Mouse (Mus musculus): Measurements from ENCODE around the gene Mob3c. TPM values are rescaled to one million over a fixed set of nuclear protein-coding genes. Genes with fewer than 3 reads are reported as not detected.
A peak's percentile ranks its signal among the peaks of the same experiment; 100 is the strongest.

Gene Mob3c
- polyA plus RNA-seq, 1 experiment from 2014 or later: 13.6 TPM

DNA sequence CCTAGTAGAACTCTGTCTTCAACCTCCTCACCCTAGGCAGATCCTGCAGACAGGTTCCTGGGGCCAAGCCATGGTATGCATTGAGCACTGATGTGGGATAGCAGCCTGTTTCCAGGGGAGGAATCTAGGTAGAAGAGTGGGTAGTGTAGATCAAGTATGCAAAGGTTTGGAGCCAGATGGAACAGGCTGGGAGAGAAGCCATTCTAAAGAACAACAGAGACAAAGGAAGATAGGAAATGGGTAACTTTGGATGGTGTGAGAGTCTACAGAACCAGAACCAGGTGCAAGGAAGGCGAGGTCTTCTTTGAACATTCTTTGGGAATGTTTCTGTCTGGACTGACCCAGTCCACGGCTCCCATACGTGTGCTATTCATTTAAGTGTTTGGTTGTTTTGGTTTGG is 826 bp upstream of the Mob3c start:
- H3K9ac ChIP-seq (ENCODE audit: low read depth, low read length): no peak overlapping the region
- H3K4me2 ChIP-seq (replicated peaks; ENCODE audit: low read depth): no peak overlapping the region; the same call in 1 of the 2 replicates
- TF ChIP-seq CTCF (IDR thresholded peaks at IDR 0.05; ENCODE audit: low read depth): no peak
- peaks cover 12% of the 10 kb centered on the region for H3K36me3 ChIP-seq (ENCODE audit: control insufficient read depth, insufficient read depth)
- ATAC-seq: no peak
- no peaks in the 10 kb centered on the region for H3K9me3 ChIP-seq (ENCODE audit: control insufficient read depth)
- H3K4me3 ChIP-seq (ENCODE audit: low read depth, low read length): no peak overlapping the region
- H3K27ac ChIP-seq (ENCODE audit: low read depth, low read length): no peak overlapping the region
- H3K4me1 ChIP-seq (replicated peaks; ENCODE audit: control insufficient read depth, insufficient read depth, low read length): peaks cover 15% of the 10 kb centered on the region
- WGBS: 61% methylated on average over 3 of the region's 3 CpGs
- no peaks in the 10 kb centered on the region for H3K27me3 ChIP-seq (replicated peaks; ENCODE audit: control insufficient read depth, insufficient read depth, low read length)

- no peak for ATAC-seq
- Histone ChIP-seq H3K27ac (ENCODE audit: low read depth, low read length) (peak overlapping the region; percentile 97), H3K9me3 (ENCODE audit: control insufficient read depth) (no peaks in the 10 kb centered on the region), H3K4me2 (replicated peaks; ENCODE audit: low read depth) (peak overlapping the region; percentile 78), H3K27me3 (replicated peaks; ENCODE audit: control insufficient read depth, insufficient read depth, low read length) (no peaks in the 10 kb centered on the region), H3K36me3 (ENCODE audit: control insufficient read depth, insufficient read depth) (peaks cover 17% of the 10 kb centered on the region), H3K4me3 (ENCODE audit: low read depth, low read length) (peak overlapping the region; percentile 80), H3K9ac (ENCODE audit: low read depth, low read length) (peak overlapping the region; percentile 85), H3K4me1 (replicated peaks; ENCODE audit: control insufficient read depth, insufficient read depth, low read length) (peaks cover 15% of the 10 kb centered on the region)
- peak; percentile 25; the same call in 1 of the 2 replicates for TF ChIP-seq CTCF (IDR thresholded peaks at IDR 0.05; ENCODE audit: low read depth)
- WGBS: 7% methylated on average over 4 of the region's 4 CpGs
Measured at GRCm38 (mm10) chr4:115827535-115827887, 381 bp upstream of the Mob3c start.

DNA sequence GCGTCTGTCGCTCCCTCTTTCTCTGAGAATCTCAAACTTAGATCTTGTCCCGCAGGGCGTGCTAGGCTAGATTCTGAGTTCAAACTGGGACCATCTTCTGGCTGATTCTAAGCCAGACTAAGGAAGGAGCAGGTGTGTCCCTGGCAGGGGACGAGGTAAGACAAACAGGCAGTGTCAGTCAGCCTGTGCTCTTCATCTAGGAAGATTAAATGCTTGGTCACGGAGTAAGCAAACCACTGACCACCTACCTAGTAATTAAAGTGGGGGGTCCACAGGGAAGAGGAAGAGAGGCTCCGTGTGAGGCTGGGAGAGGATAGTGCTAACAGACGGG is 645 bp downstream of the Mob3c start:
- Histone ChIP-seq H3K9me3 (ENCODE audit: control insufficient read depth) (no peaks in the 10 kb centered on the region), H3K36me3 (ENCODE audit: control insufficient read depth, insufficient read depth) (peaks cover 27% of the 10 kb centered on the region), H3K9ac (ENCODE audit: low read depth, low read length) (peak overlapping the region; percentile 85; the same call in 1 of the 2 replicates), H3K4me2 (replicated peaks; ENCODE audit: low read depth) (peak overlapping the region; percentile 78), H3K27ac (ENCODE audit: low read depth, low read length) (peak overlapping the region; percentile 97; the same call in 1 of the 2 replicates), H3K4me3 (ENCODE audit: low read depth, low read length) (peak overlapping the region; percentile 80), H3K27me3 (replicated peaks; ENCODE audit: control insufficient read depth, insufficient read depth, low read length) (no peaks in the 10 kb centered on the region), H3K4me1 (replicated peaks; ENCODE audit: control insufficient read depth, insufficient read depth, low read length) (peaks cover 10% of the 10 kb centered on the region)
- ATAC-seq: 0 out of 2 replicates have a peak, but pooled peaks have one; percentile 0
- WGBS: 7% methylated on average over 8 of the region's 8 CpGs
- TF ChIP-seq CTCF (IDR thresholded peaks at IDR 0.05; ENCODE audit: low read depth): no peak

- H3K4me2 ChIP-seq (replicated peaks; ENCODE audit: low read depth): peak overlapping the region; percentile 78; the same call in 1 of the 2 replicates
- no peak overlapping the region for H3K4me3 ChIP-seq (ENCODE audit: low read depth, low read length)
- no peaks in the 10 kb centered on the region for H3K27me3 ChIP-seq (replicated peaks; ENCODE audit: control insufficient read depth, insufficient read depth, low read length)
- no peak overlapping the region for H3K9ac ChIP-seq (ENCODE audit: low read depth, low read length)
- peaks cover 45% of the 10 kb centered on the region for H3K36me3 ChIP-seq (ENCODE audit: control insufficient read depth, insufficient read depth)
- H3K9me3 ChIP-seq (ENCODE audit: control insufficient read depth): no peaks in the 10 kb centered on the region
- ATAC-seq: no peak
- peaks cover 6% of the 10 kb centered on the region for H3K4me1 ChIP-seq (replicated peaks; ENCODE audit: control insufficient read depth, insufficient read depth, low read length)
- no peak overlapping the region for H3K27ac ChIP-seq (ENCODE audit: low read depth, low read length)
- no peak for TF ChIP-seq CTCF (IDR thresholded peaks at IDR 0.05; ENCODE audit: low read depth)
- WGBS: 62% methylated on average over 5 of the region's 5 CpGs
Measured at GRCm38 (mm10) chr4:115830491-115830890, 2.6 kb downstream of the Mob3c start.

DNA sequence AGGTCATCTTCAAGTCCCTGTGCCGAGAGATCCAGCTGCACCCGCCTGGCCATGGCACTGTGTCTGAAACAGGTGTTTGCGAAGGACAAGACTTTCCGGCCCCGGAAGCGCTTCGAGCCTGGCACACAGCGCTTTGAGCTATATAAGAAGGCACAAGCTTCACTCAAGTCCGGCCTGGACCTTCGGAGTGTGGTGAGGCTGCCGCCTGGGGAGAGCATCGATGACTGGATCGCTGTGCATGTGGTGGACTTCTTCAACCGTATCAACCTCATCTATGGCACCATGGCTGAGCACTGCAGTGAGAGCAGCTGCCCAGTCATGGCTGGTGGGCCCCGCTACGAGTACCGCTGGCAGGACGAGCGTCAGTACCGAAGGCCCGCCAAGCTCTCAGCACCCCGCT is 3.3 kb downstream of the Mob3c start:
- no peak overlapping the region for H3K27ac ChIP-seq (ENCODE audit: low read depth, low read length)
- H3K36me3 ChIP-seq (ENCODE audit: control insufficient read depth, insufficient read depth): peaks cover 52% of the 10 kb centered on the region
- H3K4me2 ChIP-seq (replicated peaks; ENCODE audit: low read depth): no peak overlapping the region
- no peak overlapping the region for H3K9ac ChIP-seq (ENCODE audit: low read depth, low read length)
- no peaks in the 10 kb centered on the region for H3K27me3 ChIP-seq (replicated peaks; ENCODE audit: control insufficient read depth, insufficient read depth, low read length)
- ATAC-seq: no peak
- H3K4me3 ChIP-seq (ENCODE audit: low read depth, low read length): no peak overlapping the region
- TF ChIP-seq CTCF (IDR thresholded peaks at IDR 0.05; ENCODE audit: low read depth): no peak
- WGBS: 97% methylated on average over 22 of the region's 22 CpGs
- peaks cover 6% of the 10 kb centered on the region for H3K4me1 ChIP-seq (replicated peaks; ENCODE audit: control insufficient read depth, insufficient read depth, low read length)
- no peaks in the 10 kb centered on the region for H3K9me3 ChIP-seq (ENCODE audit: control insufficient read depth)

GRCm38 (mm10) chr4:115832040-115832439 is 4.1 kb downstream of the Mob3c start:
- no peak overlapping the region for H3K9ac ChIP-seq (ENCODE audit: low read depth, low read length)
- no peaks in the 10 kb centered on the region for H3K27me3 ChIP-seq (replicated peaks; ENCODE audit: control insufficient read depth, insufficient read depth, low read length)
- WGBS: 57% methylated on average over 2 of the region's 2 CpGs
- peaks cover 6% of the 10 kb centered on the region for H3K4me1 ChIP-seq (replicated peaks; ENCODE audit: control insufficient read depth, insufficient read depth, low read length)
- no peak for ATAC-seq
- peaks cover 52% of the 10 kb centered on the region for H3K36me3 ChIP-seq (ENCODE audit: control insufficient read depth, insufficient read depth)
- TF ChIP-seq CTCF (IDR thresholded peaks at IDR 0.05; ENCODE audit: low read depth): no peak
- H3K9me3 ChIP-seq (ENCODE audit: control insufficient read depth): no peaks in the 10 kb centered on the region
- no peak overlapping the region for H3K27ac ChIP-seq (ENCODE audit: low read depth, low read length)
- H3K4me2 ChIP-seq (replicated peaks; ENCODE audit: low read depth): no peak overlapping the region
- no peak overlapping the region for H3K4me3 ChIP-seq (ENCODE audit: low read depth, low read length)

DNA sequence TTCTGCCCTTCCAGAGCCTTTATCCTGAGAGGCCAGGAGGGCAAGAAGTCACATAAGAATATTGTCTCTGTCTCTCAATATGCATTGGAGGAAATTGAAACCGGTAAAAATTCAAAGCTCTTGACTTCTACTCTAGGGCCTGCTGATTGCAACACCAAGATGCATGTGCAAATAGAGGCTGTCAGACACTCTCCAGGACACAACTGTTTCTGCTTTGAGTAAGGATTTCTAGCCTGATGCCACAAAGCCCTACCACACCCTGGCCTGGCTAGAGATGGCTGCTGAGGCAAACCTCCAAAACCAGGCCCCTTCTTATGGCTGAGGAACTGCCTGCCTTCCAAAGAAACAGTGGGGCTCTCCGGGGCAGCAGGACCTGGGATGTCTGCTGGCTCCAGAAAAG is 7.7 kb downstream of the Mob3c start:
- Histone ChIP-seq H3K27ac (ENCODE audit: low read depth, low read length) (no peak overlapping the region), H3K4me3 (ENCODE audit: low read depth, low read length) (no peak overlapping the region), H3K9ac (ENCODE audit: low read depth, low read length) (no peak overlapping the region), H3K4me1 (replicated peaks; ENCODE audit: control insufficient read depth, insufficient read depth, low read length) (no peaks in the 10 kb centered on the region; the same call in 1 of the 2 replicates), H3K9me3 (ENCODE audit: control insufficient read depth) (no peaks in the 10 kb centered on the region), H3K36me3 (ENCODE audit: control insufficient read depth, insufficient read depth) (peaks cover 52% of the 10 kb centered on the region), H3K27me3 (replicated peaks; ENCODE audit: control insufficient read depth, insufficient read depth, low read length) (no peaks in the 10 kb centered on the region), H3K4me2 (replicated peaks; ENCODE audit: low read depth) (no peak overlapping the region)
- 62% methylated on average over 2 of the region's 2 CpGs for WGBS
- no peak for TF ChIP-seq CTCF (IDR thresholded peaks at IDR 0.05; ENCODE audit: low read depth)
- no peak for ATAC-seq

Measured in intestine, postnatal 0 days (tissue).